Mouse (Mus musculus) naive thymus-derived CD4-positive, alpha-beta T cell, adult 2 months (primary cell): Measurements from ENCODE around the gene Ace2.

ENCODE experiments used
- DNase-seq: peaks from one replicate; pipeline ENCODE4 v3.0.0-alpha.2; 2011; ENCODE audit warnings: low read depth

The Ace2 gene

DNA sequence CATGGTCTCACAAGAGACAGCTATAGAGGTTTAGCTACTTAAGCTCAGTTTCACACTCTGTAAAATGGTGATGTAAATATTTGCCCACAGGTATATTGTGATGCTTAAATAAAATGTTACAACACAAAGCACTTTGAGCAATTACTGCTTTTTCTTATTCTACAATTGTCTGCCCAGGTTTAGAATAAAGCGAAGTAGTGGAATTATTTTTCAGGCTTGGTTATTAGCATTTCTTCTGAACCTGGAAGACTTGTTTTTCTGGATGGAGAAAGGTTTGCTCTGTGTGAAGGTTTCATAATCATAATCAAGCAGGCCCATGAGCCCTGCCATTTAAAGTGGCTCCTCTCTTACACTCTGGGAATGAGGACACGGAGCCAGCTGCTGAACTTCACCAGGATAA lies at the start of gene Ace2:
Gene Ace2 (plus strand): TSS at position 301 of the 400 bp plus-strand sequence.
- no peak for DNase-seq

DNA sequence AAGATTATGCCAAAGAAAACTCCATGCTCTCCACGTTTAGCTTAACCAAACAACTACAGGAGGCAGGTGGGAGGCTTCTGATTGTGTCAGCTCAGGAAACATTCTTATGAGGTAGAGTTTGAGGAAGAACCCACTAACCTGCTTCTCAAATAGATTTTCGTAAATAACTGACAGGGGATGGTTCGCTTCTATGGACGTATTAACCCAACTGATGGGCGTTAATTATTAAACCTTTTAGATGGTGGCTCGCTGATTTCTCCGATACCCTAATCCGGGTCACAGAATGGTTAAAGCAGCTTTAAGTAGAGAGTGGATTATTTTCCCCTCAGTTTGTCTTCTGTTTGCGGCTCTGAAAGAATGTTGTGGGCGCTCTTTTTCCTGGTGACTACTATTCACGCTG lies 49.2 kb upstream of the Ace2 start:
- DNase-seq, result no peak

DNA sequence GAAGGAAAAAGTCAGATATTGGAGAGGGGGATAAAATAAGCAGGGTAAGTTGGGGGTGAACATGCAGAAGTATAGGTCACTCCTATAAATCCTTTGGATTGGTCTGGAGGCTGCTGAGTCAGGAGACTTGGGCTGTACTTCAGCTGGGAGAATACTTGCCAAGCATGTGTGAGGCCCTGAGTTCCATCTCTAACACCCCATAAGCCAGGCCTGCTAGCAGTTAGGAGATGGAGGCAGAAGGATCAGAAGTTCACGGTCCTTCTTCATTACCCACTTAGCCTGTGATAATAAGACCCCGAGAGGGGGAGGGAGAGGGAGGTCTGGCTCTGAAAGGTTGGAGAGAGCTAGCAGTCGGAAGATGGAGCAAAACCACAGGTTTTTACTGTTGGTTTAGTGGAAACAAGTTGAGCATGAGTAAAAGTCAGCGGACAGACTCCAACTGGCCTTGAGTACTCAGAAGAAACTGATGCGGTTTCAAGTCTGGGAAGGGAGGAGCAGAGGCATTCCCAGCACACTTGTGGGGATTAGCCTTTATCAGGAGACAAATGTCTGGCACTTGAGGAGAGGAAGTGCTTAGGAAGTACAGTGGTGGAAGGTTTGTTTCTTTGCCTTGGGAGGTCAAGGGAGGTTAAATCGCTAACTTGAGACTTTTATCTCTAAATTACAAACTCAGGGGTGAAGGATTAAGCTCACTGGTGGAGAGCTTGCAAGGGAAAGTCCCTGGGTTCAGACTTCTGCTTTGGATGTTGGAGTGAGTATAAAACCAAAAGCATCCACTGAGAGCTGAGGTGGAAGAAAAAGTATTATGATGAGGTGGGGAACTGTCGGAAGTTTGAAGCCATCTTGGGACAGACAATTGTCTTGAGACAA lies 46.6 kb upstream of the Ace2 start:
- no peak for DNase-seq

DNA sequence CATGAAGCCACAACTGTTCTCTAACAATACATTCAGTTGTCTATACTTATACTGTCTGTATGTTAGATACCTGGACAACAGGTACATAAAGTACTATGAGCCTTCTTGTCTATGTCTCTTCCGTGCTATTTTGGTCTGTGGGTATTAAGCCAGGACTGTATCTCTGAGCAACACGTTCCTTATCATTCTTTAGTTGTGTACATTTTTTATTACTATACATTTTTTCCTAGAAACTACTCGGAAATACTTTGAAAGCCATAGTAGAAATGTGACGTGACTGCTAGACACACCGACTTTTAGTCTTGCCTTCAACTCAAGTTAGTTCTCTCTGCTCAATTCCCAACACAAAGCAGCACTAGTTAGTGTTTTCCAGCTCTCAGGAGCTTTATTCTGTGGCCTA lies 45.7 kb upstream of the Ace2 start:
- DNase-seq, result no peak

DNA sequence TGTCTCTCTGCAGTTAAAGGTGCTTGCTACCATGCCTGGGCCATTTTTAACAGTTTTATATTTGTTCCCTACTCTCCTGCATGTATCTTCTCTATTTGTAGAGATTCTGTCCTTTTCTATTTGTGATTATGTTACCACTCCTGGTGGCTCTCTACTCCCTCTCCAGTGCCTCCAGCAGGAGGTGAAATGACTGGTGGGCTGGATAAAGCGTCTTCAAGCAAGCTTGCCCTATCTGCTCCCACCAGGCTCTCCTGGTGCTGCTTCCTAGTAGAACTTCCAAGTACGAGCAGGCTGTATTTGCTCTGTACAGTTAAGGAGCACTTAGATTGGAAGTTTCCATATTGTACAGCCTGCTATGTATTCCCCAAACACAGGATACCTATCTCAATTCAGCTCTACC lies 43.3 kb upstream of the Ace2 start:
- DNase-seq, result no peak

DNA sequence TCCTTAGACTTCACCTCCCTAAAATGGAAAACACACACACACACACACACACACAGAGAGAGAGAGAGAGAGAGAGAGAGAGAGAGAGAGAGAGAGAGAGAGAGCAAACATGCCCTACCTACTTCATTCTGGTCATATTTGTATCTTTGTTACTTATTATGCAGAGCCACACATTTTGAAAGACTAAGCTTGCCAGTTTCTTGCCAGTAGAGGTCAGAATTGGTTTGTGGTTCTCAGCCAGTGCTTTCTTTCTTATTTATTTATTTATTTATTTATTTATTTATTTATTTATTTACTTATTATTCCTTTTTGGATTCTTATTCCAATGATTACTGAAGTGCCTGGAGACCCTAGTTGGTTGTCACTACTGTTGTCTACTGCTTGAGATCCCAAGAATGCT lies 37.6 kb upstream of the Ace2 start:
- DNase-seq, result no peak

DNA sequence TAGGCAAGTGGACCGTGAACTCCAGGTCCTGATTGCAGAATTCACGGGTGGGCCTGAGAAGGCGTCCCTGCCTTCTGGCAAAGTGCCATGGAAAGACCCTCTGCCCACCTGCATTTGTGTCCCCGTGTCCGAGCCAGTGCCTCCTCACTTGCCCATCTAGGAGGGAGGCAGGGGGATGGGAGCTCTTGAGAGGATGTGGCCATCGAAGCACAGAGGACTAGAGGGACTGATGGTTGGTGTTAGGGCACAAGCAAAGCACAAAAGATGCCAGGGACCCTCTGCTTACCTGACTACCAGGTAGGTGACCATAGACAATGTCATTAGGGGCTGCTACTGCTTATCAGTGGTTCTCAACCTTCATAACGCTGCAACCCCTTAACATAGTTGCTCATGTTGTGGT lies 36.9 kb upstream of the Ace2 start:
- DNase-seq, result no peak

DNA sequence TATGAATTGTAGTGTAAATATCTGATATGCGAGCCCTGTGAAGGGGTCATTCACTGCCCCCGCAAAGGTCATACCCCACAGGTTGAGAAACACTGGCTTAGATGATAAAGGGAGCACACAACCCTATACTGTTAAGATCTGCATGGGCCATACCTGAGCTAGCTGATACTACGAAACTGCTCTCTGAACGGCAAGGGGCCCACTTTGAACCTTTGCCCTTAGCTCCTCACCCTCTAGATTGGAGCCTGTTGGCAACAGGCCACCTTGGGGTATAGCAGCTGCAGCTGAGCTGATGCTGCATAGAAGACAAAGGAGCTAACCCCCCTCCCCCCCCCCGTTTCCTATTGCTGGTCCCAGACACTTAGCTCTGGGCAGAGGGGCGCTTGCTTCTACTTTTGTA lies 36.5 kb upstream of the Ace2 start:
- DNase-seq, result no peak

DNA sequence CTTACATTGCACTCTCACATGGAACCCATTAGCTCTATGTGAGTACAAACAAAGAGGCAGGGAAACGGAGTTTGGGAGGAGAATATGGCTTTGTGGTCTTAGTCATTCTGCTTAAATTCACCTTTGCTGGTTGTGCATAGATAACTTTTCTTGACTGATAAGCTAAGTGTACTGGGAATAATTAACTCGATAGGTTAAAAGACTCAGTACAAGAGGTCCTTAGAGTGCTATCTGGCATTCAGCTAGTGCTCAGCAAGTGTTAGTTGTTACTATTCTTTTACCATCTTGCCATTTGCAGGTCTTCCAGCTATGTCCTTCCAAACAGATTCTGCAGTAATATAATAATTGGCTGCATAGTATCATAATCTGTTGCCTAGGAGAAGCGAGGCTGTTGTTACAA lies 28.0 kb upstream of the Ace2 start:
- no peak for DNase-seq

DNA sequence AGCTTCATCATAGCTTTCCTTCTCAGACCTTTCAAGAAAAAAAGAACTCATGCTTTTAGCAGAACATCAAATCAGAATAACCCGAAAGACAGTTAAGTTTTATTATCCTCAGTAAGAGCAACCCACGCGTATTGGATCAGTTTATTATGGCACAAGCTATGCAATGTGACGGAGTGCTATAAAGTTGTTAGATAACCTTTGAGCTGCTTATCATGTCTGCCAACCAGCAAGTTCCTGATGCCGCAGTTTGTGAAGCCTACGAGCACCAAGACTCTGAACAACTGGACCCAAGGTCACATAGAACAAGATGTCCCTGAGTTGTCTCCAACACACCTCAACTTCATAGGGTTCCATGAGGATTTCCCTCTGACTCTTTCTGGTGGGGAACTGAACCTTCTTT lies 25.4 kb upstream of the Ace2 start:
- no peak for DNase-seq

DNA sequence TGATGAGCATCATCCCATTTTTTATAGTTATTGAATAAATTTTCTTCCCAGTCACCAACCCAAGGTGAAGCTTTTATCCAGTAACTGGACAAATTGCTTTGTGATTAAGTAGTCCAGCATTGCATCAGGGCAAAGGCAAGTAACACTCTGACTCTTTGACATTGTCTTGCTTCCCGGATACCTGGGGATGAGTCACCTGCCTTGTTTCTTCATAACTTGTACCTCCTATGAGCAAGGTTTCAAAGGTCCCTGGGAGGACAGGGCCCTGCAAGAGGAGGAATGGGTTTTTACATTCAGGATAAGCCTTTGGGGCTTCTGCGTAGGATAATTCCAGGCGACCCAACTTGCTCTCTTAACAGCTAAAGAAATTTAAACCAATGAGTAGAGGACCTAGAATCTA lies 15.2 kb upstream of the Ace2 start:
- no peak for DNase-seq

DNA sequence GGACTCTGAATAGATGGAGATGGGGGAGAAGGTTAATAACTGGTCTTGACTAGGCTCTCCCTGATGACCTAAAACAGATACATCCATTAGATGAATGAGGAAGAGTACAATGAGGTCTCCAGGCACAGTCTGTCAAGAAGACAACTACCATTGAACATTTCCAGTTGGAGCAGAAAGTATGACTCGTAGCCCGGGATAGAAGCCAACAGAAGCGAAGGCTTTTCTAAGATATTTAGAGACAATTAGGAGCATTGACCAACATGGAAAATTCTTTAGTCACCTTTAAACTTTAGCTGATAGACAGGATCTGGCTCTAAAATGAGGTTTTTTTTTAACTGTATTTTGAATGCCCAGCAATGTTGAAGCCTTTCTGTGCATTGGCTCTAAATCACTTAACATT lies 5.6 kb upstream of the Ace2 start:
- DNase-seq, result no peak

DNA sequence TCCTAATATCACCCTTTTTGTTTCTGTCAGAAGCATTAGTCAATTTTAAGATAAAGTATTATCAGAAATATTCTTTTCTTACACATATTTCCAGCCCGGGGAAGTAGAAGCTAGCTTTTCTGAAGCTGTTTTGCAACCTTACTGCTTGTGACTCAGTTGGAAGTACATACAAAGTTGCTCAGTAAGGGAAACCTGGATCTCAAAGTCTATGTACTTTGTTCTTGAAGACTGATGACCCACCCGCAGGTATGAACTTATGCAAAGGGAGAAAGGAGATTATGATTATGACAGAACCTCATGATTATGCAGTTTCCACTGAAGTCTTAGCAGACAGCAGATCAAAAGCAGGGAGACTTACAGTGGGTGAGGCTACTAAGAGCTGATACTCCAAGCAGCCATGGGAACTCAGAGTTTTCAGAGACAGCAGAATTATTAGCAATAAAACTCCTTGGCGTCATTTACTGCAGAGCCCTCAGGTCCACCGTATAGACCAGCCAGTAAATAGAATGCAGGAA lies 3.8 kb upstream of the Ace2 start:
- no peak for DNase-seq

DNA sequence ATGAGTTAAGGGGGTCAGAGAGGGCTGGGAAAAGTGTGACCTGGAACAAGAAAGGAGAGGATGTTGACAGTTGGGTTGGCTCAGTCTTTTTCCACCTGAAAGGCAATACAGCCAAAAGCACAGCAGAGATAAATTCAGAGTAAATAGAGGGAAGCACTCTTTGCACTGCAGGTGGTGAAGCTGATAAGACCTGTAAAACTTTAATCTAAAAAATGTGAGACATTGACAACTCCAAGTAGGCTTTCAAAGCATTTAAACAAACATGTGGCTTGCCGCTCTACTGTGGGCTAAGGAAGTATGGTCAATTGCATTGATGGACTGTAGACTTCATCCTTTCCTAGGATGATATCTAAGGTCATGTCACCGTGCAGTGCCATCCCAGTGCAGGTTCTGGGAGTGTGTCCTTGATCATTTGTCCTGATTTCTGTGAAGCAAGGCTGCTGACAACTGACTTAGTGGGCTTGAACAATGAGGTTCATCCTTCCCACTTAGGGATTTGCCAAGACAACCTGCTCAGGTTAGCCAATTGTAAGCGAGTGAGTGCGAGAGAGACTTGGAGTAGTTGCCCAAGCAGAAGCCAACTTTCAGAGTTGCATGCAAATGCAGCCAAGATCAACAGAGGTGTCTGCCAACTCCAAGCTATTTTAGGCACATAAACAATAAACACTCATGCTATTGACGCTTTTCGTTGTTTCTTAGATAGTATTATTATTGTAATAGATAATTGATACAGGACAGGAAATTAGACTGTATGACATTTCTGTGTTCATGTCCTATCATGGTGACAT lies 6.5 kb downstream of the Ace2 start:
- no peak for DNase-seq

DNA sequence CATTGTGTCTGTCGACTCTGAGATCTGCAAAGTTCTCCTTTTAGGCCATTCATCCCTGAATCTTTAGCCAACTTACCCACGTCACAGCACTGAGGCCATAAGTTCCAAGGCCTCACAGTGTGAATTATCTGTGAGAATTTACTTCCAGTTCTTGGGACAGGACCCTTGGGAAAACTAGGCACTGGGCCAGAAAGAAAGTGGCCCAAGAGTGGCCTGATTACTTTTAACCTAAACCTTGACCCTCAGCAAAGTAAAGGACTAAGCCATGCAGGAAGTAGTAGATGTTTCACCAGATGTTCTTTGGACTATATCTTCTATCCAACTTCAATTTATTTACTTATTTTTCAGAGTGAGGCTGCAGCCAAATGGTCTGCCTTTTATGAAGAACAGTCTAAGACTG lies 13.6 kb downstream of the Ace2 start:
- DNase-seq, result no peak

DNA sequence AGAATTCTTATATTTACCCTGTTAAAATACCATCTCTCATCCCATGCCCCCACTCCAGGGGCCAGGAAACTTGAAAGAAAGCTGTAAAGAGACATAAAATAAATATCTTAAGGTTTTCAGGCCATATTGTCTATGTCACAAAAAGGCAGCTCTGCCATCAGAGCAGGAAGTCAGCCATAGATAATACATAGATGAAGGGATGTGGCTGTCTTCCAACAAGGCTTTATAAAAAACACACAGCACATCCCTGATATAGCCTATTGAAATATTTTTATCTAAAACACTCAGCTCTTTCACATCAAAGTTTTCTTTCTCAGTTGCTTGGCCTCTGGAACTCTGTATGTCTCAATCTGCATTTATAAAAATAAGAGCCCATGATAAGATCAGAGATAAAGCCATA lies 14.5 kb downstream of the Ace2 start:
- no peak for DNase-seq

DNA sequence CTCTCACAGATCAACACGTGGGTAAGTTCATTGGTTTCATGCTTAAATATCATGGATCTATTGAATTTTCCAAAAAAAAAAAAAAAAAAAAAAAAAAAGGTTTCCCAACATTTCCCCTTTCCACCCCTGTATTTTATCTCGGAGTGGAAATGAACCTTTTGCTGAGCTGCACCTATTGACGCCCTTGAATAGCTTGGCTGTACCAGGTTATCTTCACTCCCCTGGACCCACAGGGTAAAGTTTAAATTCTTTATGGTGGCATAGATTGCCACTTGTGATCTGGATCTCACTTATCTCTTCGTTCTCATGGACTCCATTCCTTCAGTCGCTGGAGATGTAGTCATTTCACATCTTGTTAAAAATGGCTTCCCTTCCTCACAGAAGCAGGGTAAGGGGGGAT lies 15.5 kb downstream of the Ace2 start:
- no peak for DNase-seq

DNA sequence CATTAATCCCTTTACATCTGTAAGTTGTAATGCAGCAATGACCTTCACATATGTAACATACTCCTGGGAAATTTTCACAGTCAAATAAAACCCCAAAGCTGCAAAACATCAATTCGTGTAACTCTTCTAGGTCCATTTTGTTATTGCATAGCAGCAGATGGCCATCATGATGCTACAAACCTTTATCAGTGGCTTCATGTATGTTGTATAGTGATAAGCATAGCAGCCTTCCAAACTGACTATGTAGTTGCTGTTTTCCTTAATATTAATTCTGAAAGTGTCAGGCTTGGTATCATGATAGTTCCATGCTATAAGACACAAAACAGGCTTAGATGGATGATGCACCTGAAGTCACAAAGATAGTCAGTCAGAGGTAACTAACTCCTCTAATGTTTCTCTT lies 25.5 kb downstream of the Ace2 start:
- DNase-seq, result no peak

DNA sequence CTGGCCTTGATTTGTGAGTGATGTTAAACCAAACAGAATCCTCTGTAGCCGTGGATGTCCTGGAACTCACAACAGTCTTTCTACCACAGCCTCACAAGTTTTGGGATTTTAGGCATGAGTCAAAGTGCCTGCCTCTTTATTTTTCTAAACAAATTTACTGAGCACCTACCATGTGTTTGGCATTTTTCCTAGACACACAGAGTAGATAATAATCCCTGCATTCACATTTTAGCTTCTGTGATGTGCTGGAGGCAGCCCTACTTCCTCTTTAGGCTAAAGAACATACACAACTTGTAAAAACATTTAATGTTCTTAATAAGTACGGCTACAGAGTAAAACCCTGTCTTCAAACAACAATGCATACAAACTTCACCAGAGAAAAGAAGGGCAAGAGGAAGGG lies 31.9 kb downstream of the Ace2 start:
- DNase-seq, result no peak

DNA sequence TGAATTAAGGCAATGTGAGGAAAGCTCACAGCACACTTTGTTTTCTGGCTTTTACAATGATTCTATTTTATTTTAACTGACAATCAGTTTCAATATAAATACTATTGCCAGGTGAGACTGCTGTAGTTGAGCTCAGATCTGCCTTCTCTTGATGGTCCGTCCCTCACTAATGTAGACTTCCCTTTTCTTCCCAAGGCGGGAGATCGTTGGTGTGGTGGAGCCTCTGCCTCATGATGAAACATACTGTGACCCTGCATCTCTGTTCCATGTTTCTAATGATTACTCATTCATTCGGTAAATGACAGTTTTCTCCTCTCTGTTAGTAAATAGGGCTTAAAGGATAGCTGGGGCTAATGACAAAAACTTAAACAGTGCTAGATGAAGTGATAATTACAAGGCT lies 34.7 kb downstream of the Ace2 start:
- no peak for DNase-seq

DNA sequence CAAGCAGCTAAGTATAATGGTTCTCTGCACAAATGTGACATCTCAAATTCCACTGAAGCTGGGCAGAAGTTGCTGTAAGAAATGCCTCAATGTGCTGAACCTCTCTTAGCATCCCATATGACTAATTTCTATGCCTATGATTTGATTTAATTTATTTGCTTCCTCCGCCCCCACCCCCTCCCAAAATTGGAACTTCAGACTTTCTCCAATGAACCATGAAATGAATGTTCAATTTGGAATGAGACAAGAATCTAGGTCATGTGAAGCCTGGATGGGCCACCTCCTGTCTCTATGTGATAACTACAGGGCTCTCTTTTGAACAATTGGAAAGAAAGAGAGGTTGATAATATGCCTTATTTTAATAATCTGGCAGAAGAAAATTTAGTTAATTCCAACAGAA lies 36.2 kb downstream of the Ace2 start:
- no peak for DNase-seq

DNA sequence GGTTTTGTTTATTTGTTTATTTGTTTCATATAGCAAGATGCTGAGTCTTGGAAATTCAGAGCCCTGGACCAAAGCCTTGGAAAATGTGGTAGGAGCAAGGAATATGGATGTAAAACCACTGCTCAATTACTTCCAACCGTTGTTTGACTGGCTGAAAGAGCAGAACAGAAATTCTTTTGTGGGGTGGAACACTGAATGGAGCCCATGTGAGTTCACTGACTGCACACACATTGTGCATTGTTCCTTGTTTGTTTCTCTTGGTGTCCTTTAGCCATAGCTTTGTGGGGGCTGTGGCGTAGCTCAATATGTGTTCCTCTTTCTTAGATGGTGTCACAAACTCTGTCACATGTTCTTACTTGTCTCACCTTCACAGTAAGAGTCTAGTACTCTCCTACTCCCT lies 36.6 kb downstream of the Ace2 start:
- DNase-seq, result no peak

DNA sequence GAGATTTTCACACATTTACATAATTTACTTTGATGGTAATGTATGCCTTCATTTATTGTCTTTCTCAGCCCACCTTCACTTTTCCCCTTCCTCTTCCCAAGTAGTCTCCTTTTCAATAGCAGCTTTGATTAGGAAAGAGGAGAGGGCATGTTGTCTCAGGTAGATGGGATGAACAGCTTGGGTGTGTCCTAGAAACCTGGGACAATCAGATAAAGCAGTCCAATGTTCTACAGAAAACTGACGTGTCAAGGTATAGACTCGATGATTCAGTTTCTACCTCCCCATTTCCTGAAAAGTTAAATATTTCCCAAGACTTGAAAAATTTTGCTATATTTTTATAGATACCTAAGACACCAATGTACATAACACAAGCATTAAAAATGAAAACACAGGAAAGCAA lies 39.7 kb downstream of the Ace2 start:
- no peak for DNase-seq
